Mouse (Mus musculus) telencephalon, adult 2 months (tissue): ENCODE data around the gene Olfr1366.
"Not testable (repeated sequence)": the region's sequence is repeated elsewhere in the genome, so short reads cannot be mapped to it uniquely, and the experiment has no call there.

Source experiments
- DNase-seq: peaks from one replicate; pipeline ENCODE4 v3.0.0-alpha.2; 2011; ENCODE audit warnings: low read depth, low spot score

The Olfr1366 gene

GRCm38 (mm10) chr13:21542708-21543107 is at the start of gene Olfr1366:
TSS of gene Olfr1366 (minus strand) at chr13:21542808.
- no peak for DNase-seq

GRCm38 (mm10) chr13:21591618-21592017 is 49.0 kb upstream of the Olfr1366 start:
- no peak for DNase-seq

GRCm38 (mm10) chr13:21581659-21582058 is 39.1 kb upstream of the Olfr1366 start, which contains the start of gene Olfr1364:
TSS of gene Olfr1364 (minus strand) at chr13:21581759.
- no peak for DNase-seq

- no peak for DNase-seq
Measured at GRCm38 (mm10) chr13:21559793-21560192, 17.2 kb upstream of the Olfr1366 start, which contains the start of gene Olfr1535. TSS of gene Olfr1535 (minus strand) at chr13:21559893.

- DNase-seq: no peak
Measured at GRCm38 (mm10) chr13:21550416-21551110, 8.0 kb upstream of the Olfr1366 start.

- DNase-seq: no peak
Measured at GRCm38 (mm10) chr13:21549487-21549886, 6.9 kb upstream of the Olfr1366 start.

- peak; percentile 83 for DNase-seq
Measured at GRCm38 (mm10) chr13:21530781-21531201, 11.8 kb downstream of the Olfr1366 start, which contains the start of gene Zkscan8. TSS of gene Zkscan8 (minus strand) at chr13:21531120.

- DNase-seq: no peak
Measured at GRCm38 (mm10) chr13:21530136-21530535, 12.5 kb downstream of the Olfr1366 start.

- peak; percentile 88 for DNase-seq
Measured at GRCm38 (mm10) chr13:21506221-21506649, 36.4 kb downstream of the Olfr1366 start.

GRCm38 (mm10) chr13:21502296-21502695 is 40.3 kb downstream of the Olfr1366 start:
- no peak for DNase-seq

GRCm38 (mm10) chr13:21501182-21501581 is 41.4 kb downstream of the Olfr1366 start, which contains the start of gene Gm11273:
TSS of gene Gm11273 (minus strand) at chr13:21501418.
- DNase-seq: not testable (repeated sequence)

- DNase-seq: no peak
Measured at GRCm38 (mm10) chr13:21495080-21495479, 47.5 kb downstream of the Olfr1366 start, which contains the start of gene AK157302. TSS of gene AK157302 (plus strand) at chr13:21495223.

GRCm38 (mm10) chr13:21492847-21493246 is 49.8 kb downstream of the Olfr1366 start:
- DNase-seq: no peak

GRCm38 (mm10) chr13:21486881-21487280 is 55.7 kb downstream of the Olfr1366 start:
- no peak for DNase-seq
